In the genomic region with DNA sequence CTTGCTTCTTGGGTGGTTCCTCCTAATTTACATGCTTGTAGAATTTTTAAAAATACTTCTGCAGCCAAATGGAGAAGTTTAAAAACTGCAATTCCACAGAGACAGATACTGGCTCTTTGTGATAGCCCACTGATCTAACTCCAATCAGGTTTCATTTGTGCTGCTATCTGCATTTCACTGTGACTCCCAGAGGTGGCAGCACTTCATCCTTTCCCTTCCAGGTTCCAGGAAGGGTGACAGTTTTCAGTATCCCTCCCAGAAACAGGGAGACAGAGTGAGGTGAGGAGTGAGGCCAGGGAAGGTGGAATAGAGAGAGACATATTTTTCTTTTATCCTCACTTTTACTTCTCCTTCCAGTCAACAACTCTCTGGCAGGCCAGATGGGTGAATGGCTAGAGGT, we compare ENCODE assay signal across 16 mouse cellular contexts.
DNase-seq lines count a peak whose midpoint lies in the region; ATAC-seq and TF ChIP-seq lines count a peak whose summit lies in the region.
"Had no signal": no experiment of that assay in that cellular context is flagged by ENCODE, and none has a peak within 500 bp of the region (broad histone marks: within the 10 kb centered on the region; RNA-seq: fewer than 3 reads in every experiment).

No protein-coding gene starts in this region.

- no peak for TF ChIP-seq POLR2A in cerebellum, adult 2 months (IDR thresholded peaks at IDR 0.05; ENCODE audit: borderline replicate concordance, insufficient read depth, low read length)

- H3K4me3 ChIP-seq in cerebellum, adult 2 months (replicated peaks; ENCODE audit: insufficient read depth, low read depth, low read length): no peak overlapping the region
- no peak overlapping the region for H3K4me3 ChIP-seq in hindbrain, postnatal 0 days (ENCODE audit: low read length)
- no peak overlapping the region for H3K4me3 ChIP-seq in hindbrain, embryonic 12.5 days
- H3K4me3 ChIP-seq in midbrain, postnatal 0 days (ENCODE audit: low read depth, low read length): no peak overlapping the region
- no peak overlapping the region for H3K4me3 ChIP-seq in midbrain, embryonic 10.5 days
- H3K4me3 ChIP-seq: embryonic facial prominence, embryonic 13.5 days; forebrain, embryonic 10.5 days; liver, embryonic 15.5 days had no signal

- H3K9me3 ChIP-seq in hindbrain, postnatal 0 days (ENCODE audit: low read length): no peaks in the 10 kb centered on the region
- no peaks in the 10 kb centered on the region for H3K9me3 ChIP-seq in hindbrain, embryonic 12.5 days (replicated peaks)
- H3K9me3 ChIP-seq in midbrain, postnatal 0 days (ENCODE audit: low read length): no peaks in the 10 kb centered on the region
- no peaks in the 10 kb centered on the region for H3K9me3 ChIP-seq in midbrain, embryonic 10.5 days (replicated peaks)
- H3K9me3 ChIP-seq: embryonic facial prominence, embryonic 13.5 days; forebrain, embryonic 10.5 days; liver, embryonic 15.5 days had no signal

- no peak overlapping the region for H3K4me2 ChIP-seq in hindbrain, postnatal 0 days (ENCODE audit: low read depth, low read length)
- H3K4me2 ChIP-seq in hindbrain, embryonic 12.5 days (replicated peaks): no peak overlapping the region
- no peak overlapping the region for H3K4me2 ChIP-seq in midbrain, postnatal 0 days (ENCODE audit: low read depth, low read length, poor library complexity, severe bottlenecking)
- H3K4me2 ChIP-seq: embryonic facial prominence, embryonic 13.5 days; liver, embryonic 15.5 days had no signal

- H3K27ac ChIP-seq in cerebellum, adult 2 months (ENCODE audit: insufficient read depth, low read length): no peak overlapping the region
- H3K27ac ChIP-seq in hindbrain, postnatal 0 days: no peak overlapping the region
- no peak overlapping the region for H3K27ac ChIP-seq in hindbrain, embryonic 12.5 days
- no peak overlapping the region for H3K27ac ChIP-seq in midbrain, postnatal 0 days (ENCODE audit: low read depth, low read length)
- H3K27ac ChIP-seq in midbrain, embryonic 10.5 days (replicated peaks): no peak overlapping the region
- H3K27ac ChIP-seq: embryonic facial prominence, embryonic 13.5 days; forebrain, embryonic 10.5 days; liver, embryonic 15.5 days had no signal

- no peaks in the 10 kb centered on the region for H3K4me1 ChIP-seq in cerebellum, adult 2 months (ENCODE audit: control insufficient read depth, insufficient read depth, low read length)
- no peaks in the 10 kb centered on the region for H3K4me1 ChIP-seq in hindbrain, postnatal 0 days (ENCODE audit: insufficient read depth, low read length)
- no peaks in the 10 kb centered on the region for H3K4me1 ChIP-seq in hindbrain, embryonic 12.5 days
- H3K4me1 ChIP-seq in midbrain, postnatal 0 days (ENCODE audit: insufficient read depth, low read length): no peaks in the 10 kb centered on the region
- no peaks in the 10 kb centered on the region for H3K4me1 ChIP-seq in midbrain, embryonic 10.5 days
- H3K4me1 ChIP-seq: embryonic facial prominence, embryonic 13.5 days; forebrain, embryonic 10.5 days; liver, embryonic 15.5 days had no signal

- H3K9ac ChIP-seq in hindbrain, postnatal 0 days (replicated peaks; ENCODE audit: low read length): no peak overlapping the region
- H3K9ac ChIP-seq in hindbrain, embryonic 12.5 days: no peak overlapping the region
- no peak overlapping the region for H3K9ac ChIP-seq in midbrain, postnatal 0 days (replicated peaks; ENCODE audit: low read length, poor library complexity, severe bottlenecking)
- H3K9ac ChIP-seq: embryonic facial prominence, embryonic 13.5 days; liver, embryonic 15.5 days had no signal

- DNase-seq in cerebellum, adult 2 months: no peak
- DNase-seq in hindbrain, postnatal 0 days (ENCODE audit: low spot score): peak; percentile 28
- DNase-seq in midbrain, postnatal 0 days (ENCODE audit: low spot score): no peak
- no peak for DNase-seq in midbrain, embryonic 10.5 days (ENCODE audit: low spot score)
- no peak for DNase-seq in urinary bladder, postnatal 4 days (ENCODE audit: low spot score in 2 of 2)
- no peak for DNase-seq in right cerebral cortex, postnatal 4 days
- DNase-seq: cerebellum, adult 18-20 months; kidney, postnatal 14 days; layer of hippocampus, postnatal 36 days; right cerebral cortex, postnatal 25 days; thymus, adult 18-20 months had no signal

- peak; percentile 9; the same call in 1 of the 2 replicates for TF ChIP-seq CTCF in cerebellum, adult 2 months (IDR thresholded peaks at IDR 0.05; ENCODE audit: borderline replicate concordance, insufficient read depth, low read depth, low read length)
- TF ChIP-seq CTCF in hindbrain, postnatal 0 days (IDR thresholded peaks at IDR 0.05; ENCODE audit: low read depth): peak; percentile 58
- TF ChIP-seq CTCF in midbrain, postnatal 0 days (IDR thresholded peaks at IDR 0.05): peak; percentile 65

- no peak for ATAC-seq in cerebellum, adult (ENCODE audit: insufficient number of reproducible peaks, low FRiP score, low TSS enrichment)
- ATAC-seq in hindbrain, postnatal 0 days: no peak
- no peak for ATAC-seq in hindbrain, embryonic 12.5 days (ENCODE audit: low FRiP score)
- ATAC-seq in midbrain, postnatal 0 days (ENCODE audit: low FRiP score): no peak

- no peaks in the 10 kb centered on the region for H3K27me3 ChIP-seq in cerebellum, adult 2 months (ENCODE audit: control insufficient read depth, insufficient read depth, low read length)
- no peaks in the 10 kb centered on the region for H3K27me3 ChIP-seq in hindbrain, postnatal 0 days (ENCODE audit: insufficient read depth, low read length)
- no peaks in the 10 kb centered on the region for H3K27me3 ChIP-seq in hindbrain, embryonic 12.5 days
- no peaks in the 10 kb centered on the region for H3K27me3 ChIP-seq in midbrain, postnatal 0 days (ENCODE audit: insufficient read depth, low read length)
- no peaks in the 10 kb centered on the region for H3K27me3 ChIP-seq in midbrain, embryonic 10.5 days (ENCODE audit: low read depth, poor library complexity, severe bottlenecking)
- H3K27me3 ChIP-seq: liver, embryonic 15.5 days had no signal

- H3K36me3 ChIP-seq in hindbrain, postnatal 0 days (ENCODE audit: insufficient read depth, low read length): no peaks in the 10 kb centered on the region
- H3K36me3 ChIP-seq in hindbrain, embryonic 12.5 days: no peaks in the 10 kb centered on the region
- H3K36me3 ChIP-seq in midbrain, postnatal 0 days (ENCODE audit: insufficient read depth, low read length): no peaks in the 10 kb centered on the region
- no peaks in the 10 kb centered on the region for H3K36me3 ChIP-seq in midbrain, embryonic 10.5 days
- H3K36me3 ChIP-seq: embryonic facial prominence, embryonic 13.5 days; forebrain, embryonic 10.5 days; liver, embryonic 15.5 days had no signal

Comparison
In these comparisons a context has a peak if more than half of its experiments do, and no peak if none do; other contexts are left out.
1. CTCF ChIP-seq: peak in every context shown above with its lines; median percentile 65 in midbrain, postnatal 0 days; 58 in hindbrain, postnatal 0 days; 9 in cerebellum, adult 2 months.